Mouse (Mus musculus): ENCODE measurements around the gene Serpinb1a. TPM values are rescaled to one million over a fixed set of nuclear protein-coding genes. Genes with fewer than 3 reads are reported as not detected.
"Not testable (repeated sequence)": the region's sequence is repeated elsewhere in the genome, so short reads cannot be mapped to it uniquely, and the experiment has no call there.

Gene Serpinb1a
- 1 to 10 TPM; 1.7 to 3.9 (median 3.1) TPM for total RNA-seq (2022)

- DNase-seq (ENCODE audit: low spot score in 2 of 2) = peak; percentile 53 to 64
Measured at GRCm38 (mm10) chr13:32850668-32851404, at the start of gene Serpinb1a. Gene Serpinb1a, minus strand, starts transcription at chr13:32851185.

GRCm38 (mm10) chr13:32900639-32901038 is 49.7 kb upstream of the Serpinb1a start:
- DNase-seq (ENCODE audit: low spot score in 2 of 2) = no peak

GRCm38 (mm10) chr13:32899114-32899513 is 48.1 kb upstream of the Serpinb1a start:
- DNase-seq (ENCODE audit: low spot score in 2 of 2) = not testable (repeated sequence)

GRCm38 (mm10) chr13:32898111-32898510 is 47.1 kb upstream of the Serpinb1a start, which contains the start of gene Serpinb1c:
Gene Serpinb1c, minus strand, starts transcription at chr13:32898211.
- DNase-seq (ENCODE audit: low spot score in 2 of 2) = no peak

GRCm38 (mm10) chr13:32896931-32897330 is 45.9 kb upstream of the Serpinb1a start:
- no peak for DNase-seq (ENCODE audit: low spot score in 2 of 2)

- no peak for DNase-seq (ENCODE audit: low spot score in 2 of 2)
Measured at GRCm38 (mm10) chr13:32884755-32885154, 33.8 kb upstream of the Serpinb1a start.

- DNase-seq (ENCODE audit: low spot score in 2 of 2) = no peak
Measured at GRCm38 (mm10) chr13:32873862-32874261, 22.9 kb upstream of the Serpinb1a start.

- DNase-seq (ENCODE audit: low spot score in 2 of 2) = no peak
Measured at GRCm38 (mm10) chr13:32868843-32869242, 17.9 kb upstream of the Serpinb1a start.

- DNase-seq (ENCODE audit: low spot score in 2 of 2) = not testable (repeated sequence)
Measured at GRCm38 (mm10) chr13:32868233-32868632, 17.2 kb upstream of the Serpinb1a start.

GRCm38 (mm10) chr13:32867030-32867429 is 16.0 kb upstream of the Serpinb1a start:
- no peak for DNase-seq (ENCODE audit: low spot score in 2 of 2)

GRCm38 (mm10) chr13:32866484-32866883 is 15.5 kb upstream of the Serpinb1a start:
- DNase-seq (ENCODE audit: low spot score in 2 of 2) = peak; percentile 63 to 71

GRCm38 (mm10) chr13:32865591-32865990 is 14.6 kb upstream of the Serpinb1a start:
- DNase-seq (ENCODE audit: low spot score in 2 of 2) = no peak

GRCm38 (mm10) chr13:32864529-32864928 is 13.5 kb upstream of the Serpinb1a start:
- not testable (repeated sequence) for DNase-seq (ENCODE audit: low spot score in 2 of 2)

GRCm38 (mm10) chr13:32863456-32863855 is 12.5 kb upstream of the Serpinb1a start:
- no peak for DNase-seq (ENCODE audit: low spot score in 2 of 2)

- DNase-seq (ENCODE audit: low spot score in 2 of 2) = peak; percentile 13 to 34
Measured at GRCm38 (mm10) chr13:32860821-32861220, 9.8 kb upstream of the Serpinb1a start.

GRCm38 (mm10) chr13:32853073-32853472 is 2.1 kb upstream of the Serpinb1a start:
- DNase-seq (ENCODE audit: low spot score in 2 of 2) = no peak

- no peak for DNase-seq (ENCODE audit: low spot score in 2 of 2)
Measured at GRCm38 (mm10) chr13:32852539-32852938, 1.6 kb upstream of the Serpinb1a start.

- DNase-seq (ENCODE audit: low spot score in 2 of 2) = peak in 1 of 2 experiments; percentile 42
Measured at GRCm38 (mm10) chr13:32851967-32852366, 982 bp upstream of the Serpinb1a start.

- no peak for DNase-seq (ENCODE audit: low spot score in 2 of 2)
Measured at GRCm38 (mm10) chr13:32850156-32850555, 829 bp downstream of the Serpinb1a start.

GRCm38 (mm10) chr13:32849531-32850123 is 1.4 kb downstream of the Serpinb1a start:
- DNase-seq (ENCODE audit: low spot score in 2 of 2) = no peak

- no peak for DNase-seq (ENCODE audit: low spot score in 2 of 2)
Measured at GRCm38 (mm10) chr13:32849092-32849491, 1.9 kb downstream of the Serpinb1a start.

- no peak for DNase-seq (ENCODE audit: low spot score in 2 of 2)
Measured at GRCm38 (mm10) chr13:32846221-32846620, 4.8 kb downstream of the Serpinb1a start.

GRCm38 (mm10) chr13:32841349-32841748 is 9.6 kb downstream of the Serpinb1a start:
- DNase-seq (ENCODE audit: low spot score in 2 of 2) = no peak

Data from gastrocnemius, adult 8-10 months (tissue).